In genomic region chr9:102701042-102701441, GRCm38 (mm10) we compare ENCODE assay signal across 23 mouse cellular contexts. TPM values are rescaled to one million over a fixed set of nuclear protein-coding genes. Genes with fewer than 3 reads are reported as not detected.
A peak's percentile ranks its signal among the peaks of the same experiment; 100 is the strongest.
DNase-seq lines count a peak whose midpoint lies in the region; ATAC-seq and TF ChIP-seq lines count a peak whose summit lies in the region.
"Had no signal": no experiment of that assay in that cellular context is flagged by ENCODE, and none has a peak within 500 bp of the region (broad histone marks: within the 10 kb centered on the region; RNA-seq: fewer than 3 reads in every experiment).

No protein-coding gene starts in this region.

- no peak overlapping the region for H3K4me2 ChIP-seq in hindbrain, embryonic 12.5 days (replicated peaks)
- no peak overlapping the region for H3K4me2 ChIP-seq in hindbrain, embryonic 11.5 days (replicated peaks; ENCODE audit: low read depth, low read length)
- no peak overlapping the region for H3K4me2 ChIP-seq in limb, embryonic 14.5 days (replicated peaks; ENCODE audit: low read depth, low read length, severe bottlenecking)
- no peak overlapping the region for H3K4me2 ChIP-seq in lung, embryonic 16.5 days (ENCODE audit: low read depth, low read length)
- H3K4me2 ChIP-seq: heart, embryonic 12.5 days; liver, embryonic 12.5 days; neural tube, embryonic 15.5 days had no signal

- no peak for DNase-seq in hindbrain, embryonic 11.5 days (ENCODE audit: low spot score)
- DNase-seq in limb, embryonic 14.5 days (ENCODE audit: low spot score) = no peak
- peak; percentile 32 to 51 for DNase-seq in lung, postnatal 4 days
- no peak for DNase-seq in adrenal gland, adult 2 months
- DNase-seq in kidney, adult 18-20 months = no peak
- no peak for DNase-seq in layer of hippocampus, adult 9-11 months
- DNase-seq: adrenal gland, postnatal 14 days; cerebellum, adult 2 months; forebrain, postnatal 0 days; gastrocnemius, postnatal 14 days; heart, adult 11 months; heart, postnatal 10 days; kidney, adult 11 months; thymus, adult 2 months; thymus, postnatal 4 days had no signal

- H3K27ac ChIP-seq in hindbrain, embryonic 12.5 days = peak overlapping the region; percentile 6; the same call in 1 of the 2 replicates
- no peak overlapping the region for H3K27ac ChIP-seq in hindbrain, embryonic 11.5 days (ENCODE audit: low read depth, low read length)
- peak overlapping the region; percentile 73 for H3K27ac ChIP-seq in limb, embryonic 14.5 days (replicated peaks; ENCODE audit: low read depth, low read length)
- H3K27ac ChIP-seq in lung, embryonic 16.5 days (ENCODE audit: low read length) = peak overlapping the region; percentile 94
- H3K27ac ChIP-seq: hindbrain, embryonic 10.5 days; kidney, postnatal 0 days; liver, embryonic 12.5 days; macrophage; neural tube, embryonic 15.5 days had no signal

- H3K9me3 ChIP-seq in hindbrain, embryonic 12.5 days (replicated peaks) = peaks cover 7% of the 10 kb centered on the region
- no peaks in the 10 kb centered on the region; the same call in 1 of the 2 replicates for H3K9me3 ChIP-seq in hindbrain, embryonic 11.5 days (ENCODE audit: control insufficient read depth, low read length)
- 0 out of 2 replicates have a peak, but pooled peaks cover 5% of the 10 kb centered on the region for H3K9me3 ChIP-seq in limb, embryonic 14.5 days (ENCODE audit: control insufficient read depth, low read length)
- no peaks in the 10 kb centered on the region for H3K9me3 ChIP-seq in lung, embryonic 16.5 days (ENCODE audit: control insufficient read depth, low read length)
- H3K9me3 ChIP-seq: liver, embryonic 12.5 days; neural tube, embryonic 15.5 days had no signal

- no peaks in the 10 kb centered on the region for H3K4me1 ChIP-seq in hindbrain, embryonic 12.5 days
- no peaks in the 10 kb centered on the region for H3K4me1 ChIP-seq in hindbrain, embryonic 11.5 days (replicated peaks; ENCODE audit: control insufficient read depth, insufficient read depth, low read length)
- H3K4me1 ChIP-seq in limb, embryonic 14.5 days (ENCODE audit: control insufficient read depth, insufficient read depth, low read length) = no peaks in the 10 kb centered on the region
- peaks cover 4% of the 10 kb centered on the region; the same call in 1 of the 2 replicates for H3K4me1 ChIP-seq in lung, embryonic 16.5 days (replicated peaks; ENCODE audit: control insufficient read depth, insufficient read depth, low read length)
- H3K4me1 ChIP-seq: liver, embryonic 12.5 days; neural tube, embryonic 15.5 days had no signal

- no peaks in the 10 kb centered on the region for H3K36me3 ChIP-seq in hindbrain, embryonic 12.5 days
- H3K36me3 ChIP-seq in hindbrain, embryonic 11.5 days (ENCODE audit: control insufficient read depth, insufficient read depth, low read length) = no peaks in the 10 kb centered on the region
- no peaks in the 10 kb centered on the region for H3K36me3 ChIP-seq in limb, embryonic 14.5 days (ENCODE audit: control insufficient read depth, insufficient read depth, low read length)
- no peaks in the 10 kb centered on the region for H3K36me3 ChIP-seq in lung, embryonic 16.5 days (ENCODE audit: control insufficient read depth, insufficient read depth, low read length)
- H3K36me3 ChIP-seq: heart, embryonic 12.5 days; hindbrain, embryonic 10.5 days; liver, embryonic 12.5 days; neural tube, embryonic 15.5 days had no signal

- TF ChIP-seq POLR2A in limb, embryonic 14.5 days (IDR thresholded peaks at IDR 0.05; ENCODE audit: borderline replicate concordance, extremely low read depth, insufficient read depth, insufficient read length) = no peak

- H3K4me3 ChIP-seq in hindbrain, embryonic 12.5 days = no peak overlapping the region
- no peak overlapping the region for H3K4me3 ChIP-seq in hindbrain, embryonic 11.5 days (ENCODE audit: low read depth, low read length)
- H3K4me3 ChIP-seq in limb, embryonic 14.5 days (replicated peaks; ENCODE audit: low read length) = no peak overlapping the region
- H3K4me3 ChIP-seq in lung, embryonic 16.5 days (ENCODE audit: low read length) = no peak overlapping the region
- H3K4me3 ChIP-seq: heart, embryonic 12.5 days; hindbrain, embryonic 10.5 days; liver, embryonic 12.5 days; neural tube, embryonic 15.5 days had no signal

- H3K9ac ChIP-seq in hindbrain, embryonic 12.5 days = no peak overlapping the region
- H3K9ac ChIP-seq in hindbrain, embryonic 11.5 days (ENCODE audit: low read depth, low read length) = no peak overlapping the region
- no peak overlapping the region for H3K9ac ChIP-seq in limb, embryonic 14.5 days (ENCODE audit: low read depth, low read length, severe bottlenecking)
- no peak overlapping the region for H3K9ac ChIP-seq in lung, embryonic 16.5 days (ENCODE audit: low read length)
- H3K9ac ChIP-seq: forebrain, postnatal 0 days; heart, embryonic 12.5 days; liver, embryonic 12.5 days; neural tube, embryonic 15.5 days had no signal

- no peak for ATAC-seq in hindbrain, embryonic 12.5 days (ENCODE audit: low FRiP score)
- no peak for ATAC-seq in hindbrain, embryonic 11.5 days (ENCODE audit: low FRiP score)
- no peak for ATAC-seq in limb, embryonic 14.5 days (ENCODE audit: low FRiP score, low read depth)
- peak; percentile 71 for ATAC-seq in lung, embryonic 16.5 days (ENCODE audit: low read depth)
- ATAC-seq: forebrain, postnatal 0 days; liver, embryonic 12.5 days had no signal

- no peaks in the 10 kb centered on the region for H3K27me3 ChIP-seq in hindbrain, embryonic 12.5 days
- H3K27me3 ChIP-seq in hindbrain, embryonic 11.5 days (ENCODE audit: control insufficient read depth, insufficient read depth, low read length) = no peaks in the 10 kb centered on the region
- no peaks in the 10 kb centered on the region for H3K27me3 ChIP-seq in limb, embryonic 14.5 days (ENCODE audit: control insufficient read depth, insufficient read depth, low read length)
- H3K27me3 ChIP-seq in lung, embryonic 16.5 days (ENCODE audit: control insufficient read depth, insufficient read depth, low read depth, low read length) = no peaks in the 10 kb centered on the region
- H3K27me3 ChIP-seq: heart, embryonic 12.5 days; liver, embryonic 12.5 days; neural tube, embryonic 15.5 days had no signal

- WGBS in hindbrain, embryonic 12.5 days = 91% methylated on average over 6 of the region's 6 CpGs
- WGBS in hindbrain, embryonic 11.5 days = 90% methylated on average over 6 of the region's 6 CpGs
- 75% methylated on average over 6 of the region's 6 CpGs for WGBS in limb, embryonic 14.5 days
- WGBS in lung, embryonic 16.5 days = 58% methylated on average over 6 of the region's 6 CpGs

RNA-seq across cellular contexts. Expression of gene Amotl2, which starts 15.4 kb away (rescaled TPM):
- 109 and 110 TPM in 2 replicates for polyA plus RNA-seq in hindbrain, embryonic 12.5 days (2016; fragmentation: Nextera tagmentation; extraction: Ambion mirVana)
- 39.7 and 47.8 TPM in 2 replicates for polyA plus RNA-seq in hindbrain, embryonic 11.5 days (2014; fragmentation: Nextera tagmentation; extraction: Ambion mirVana)
- 58.9 and 67.7 TPM in 2 replicates for polyA plus RNA-seq in limb, embryonic 14.5 days (2012; rRNA removed)
- polyA plus RNA-seq in limb, embryonic 14.5 days (2014; fragmentation: Nextera tagmentation; extraction: Ambion mirVana) = 52.7 and 66.6 TPM in 2 replicates
- 37.6 and 40.1 TPM in 2 replicates for polyA plus RNA-seq in lung, embryonic 16.5 days (2015; fragmentation: Nextera tagmentation; extraction: Ambion mirVana)
- total RNA-seq in adrenal gland, adult 2 months (2021) = 100 to 1,000 TPM; 154 to 186 TPM
- 116 and 153 TPM in 2 replicates for polyA plus RNA-seq in adrenal gland, adult 2 months (2012; rRNA removed)

Comparison
In these comparisons a context has a peak if more than half of its experiments do, and no peak if none do; other contexts are left out.
1. DNase-seq: peak in lung, postnatal 4 days (2 of 2); none in hindbrain, embryonic 11.5 days (single experiment), limb, embryonic 14.5 days (single experiment), adrenal gland, adult 2 months (single experiment), kidney, adult 18-20 months (single experiment) and layer of hippocampus, adult 9-11 months (single experiment).